Mouse (Mus musculus): ENCODE measurements around the gene Ptpro. TPM values are rescaled to one million over a fixed set of nuclear protein-coding genes. Genes with fewer than 3 reads are reported as not detected.
"Not testable (repeated sequence)": the region's sequence is repeated elsewhere in the genome, so short reads cannot be mapped to it uniquely, and the experiment has no call there.

The Ptpro gene
- polyA plus RNA-seq, 1 experiment from 2014 or later, result 0.45 TPM

DNA sequence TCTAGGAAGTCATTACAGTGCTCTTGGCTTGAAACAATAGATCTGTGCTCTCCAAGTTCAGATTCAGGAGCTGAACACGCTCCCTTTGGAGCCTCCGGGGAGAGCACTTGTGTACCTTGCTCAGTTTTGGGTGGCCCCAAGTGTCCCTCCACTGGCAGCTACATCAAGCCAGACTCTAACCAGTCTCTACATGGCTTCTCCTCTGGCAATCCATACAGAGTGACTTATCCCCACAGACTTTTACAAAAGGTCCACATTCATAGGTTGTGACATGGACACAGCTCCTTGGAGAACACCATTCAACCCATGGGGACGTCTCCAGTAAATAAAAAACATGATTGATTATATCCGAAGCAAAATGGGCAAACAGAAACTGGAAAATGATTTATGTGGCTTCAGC is 185.4 kb downstream of the Ptpro start:
- Histone ChIP-seq H3K27me3 (ENCODE audit: control insufficient read depth, insufficient read depth, low read length) (no peaks in the 10 kb centered on the region), H3K9me3 (ENCODE audit: control insufficient read depth, low read length) (no peaks in the 10 kb centered on the region), H3K9ac (ENCODE audit: low read length) (no peak overlapping the region), H3K27ac (replicated peaks; ENCODE audit: low read depth, low read length) (no peak overlapping the region), H3K4me3 (ENCODE audit: low read depth, low read length) (no peak overlapping the region), H3K4me2 (ENCODE audit: low read depth, severe bottlenecking) (no peak overlapping the region), H3K36me3 (ENCODE audit: control insufficient read depth, insufficient read depth, low read length) (no peaks in the 10 kb centered on the region), H3K4me1 (ENCODE audit: control insufficient read depth, insufficient read depth, low read length) (no peaks in the 10 kb centered on the region)
- DNase-seq (ENCODE audit: low spot score) (no peak), ATAC-seq (ENCODE audit: insufficient number of reproducible peaks, low FRiP score, low TSS enrichment, low read depth) (no peak)
- 76% methylated on average over 4 of the region's 4 CpGs for WGBS

DNA sequence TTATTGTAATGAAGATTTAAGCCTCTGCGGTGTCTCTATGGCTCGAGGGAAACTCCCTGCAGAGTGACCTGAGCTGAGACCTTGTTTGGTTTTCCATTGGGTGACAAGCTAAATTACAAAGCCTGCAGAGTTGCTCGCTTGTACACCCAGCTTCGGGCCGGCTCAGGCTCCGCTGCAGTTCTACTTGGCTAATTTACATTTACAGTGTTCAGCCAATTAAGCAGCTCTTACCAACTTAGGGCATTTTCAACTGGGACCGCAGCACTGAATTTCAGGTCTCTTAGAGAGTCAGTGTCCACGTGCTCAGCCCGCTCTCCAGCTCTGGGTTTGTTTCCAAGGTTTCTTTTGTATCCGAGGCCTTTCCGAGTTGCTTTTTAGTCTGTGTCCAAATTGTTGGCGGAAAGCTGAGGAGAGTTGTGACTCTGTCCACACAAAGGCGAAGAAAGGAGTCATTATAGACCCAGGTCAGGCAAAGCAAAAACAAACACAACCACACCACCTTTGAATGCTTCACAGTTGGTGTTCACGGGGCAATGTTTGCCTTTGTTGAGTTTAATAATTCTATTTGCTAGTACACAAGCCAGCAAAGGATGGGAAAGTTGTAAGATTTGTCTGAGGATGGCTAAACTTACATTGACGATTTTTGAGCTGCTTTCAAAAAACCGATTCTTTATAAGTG is 185.9 kb downstream of the Ptpro start:
- H3K27ac ChIP-seq (replicated peaks; ENCODE audit: low read depth, low read length), result no peak overlapping the region
- no peak overlapping the region for H3K4me3 ChIP-seq (ENCODE audit: low read depth, low read length)
- H3K9me3 ChIP-seq (ENCODE audit: control insufficient read depth, low read length), result no peaks in the 10 kb centered on the region
- no peak overlapping the region for H3K9ac ChIP-seq (ENCODE audit: low read length)
- DNase-seq (ENCODE audit: low spot score), result peak; percentile 25
- WGBS, result 56% methylated on average over 16 of the region's 16 CpGs
- no peaks in the 10 kb centered on the region for H3K4me1 ChIP-seq (ENCODE audit: control insufficient read depth, insufficient read depth, low read length)
- ATAC-seq (ENCODE audit: insufficient number of reproducible peaks, low FRiP score, low TSS enrichment, low read depth), result no peak
- no peaks in the 10 kb centered on the region for H3K27me3 ChIP-seq (ENCODE audit: control insufficient read depth, insufficient read depth, low read length)
- no peaks in the 10 kb centered on the region for H3K36me3 ChIP-seq (ENCODE audit: control insufficient read depth, insufficient read depth, low read length)
- no peak overlapping the region for H3K4me2 ChIP-seq (ENCODE audit: low read depth, severe bottlenecking)

DNA sequence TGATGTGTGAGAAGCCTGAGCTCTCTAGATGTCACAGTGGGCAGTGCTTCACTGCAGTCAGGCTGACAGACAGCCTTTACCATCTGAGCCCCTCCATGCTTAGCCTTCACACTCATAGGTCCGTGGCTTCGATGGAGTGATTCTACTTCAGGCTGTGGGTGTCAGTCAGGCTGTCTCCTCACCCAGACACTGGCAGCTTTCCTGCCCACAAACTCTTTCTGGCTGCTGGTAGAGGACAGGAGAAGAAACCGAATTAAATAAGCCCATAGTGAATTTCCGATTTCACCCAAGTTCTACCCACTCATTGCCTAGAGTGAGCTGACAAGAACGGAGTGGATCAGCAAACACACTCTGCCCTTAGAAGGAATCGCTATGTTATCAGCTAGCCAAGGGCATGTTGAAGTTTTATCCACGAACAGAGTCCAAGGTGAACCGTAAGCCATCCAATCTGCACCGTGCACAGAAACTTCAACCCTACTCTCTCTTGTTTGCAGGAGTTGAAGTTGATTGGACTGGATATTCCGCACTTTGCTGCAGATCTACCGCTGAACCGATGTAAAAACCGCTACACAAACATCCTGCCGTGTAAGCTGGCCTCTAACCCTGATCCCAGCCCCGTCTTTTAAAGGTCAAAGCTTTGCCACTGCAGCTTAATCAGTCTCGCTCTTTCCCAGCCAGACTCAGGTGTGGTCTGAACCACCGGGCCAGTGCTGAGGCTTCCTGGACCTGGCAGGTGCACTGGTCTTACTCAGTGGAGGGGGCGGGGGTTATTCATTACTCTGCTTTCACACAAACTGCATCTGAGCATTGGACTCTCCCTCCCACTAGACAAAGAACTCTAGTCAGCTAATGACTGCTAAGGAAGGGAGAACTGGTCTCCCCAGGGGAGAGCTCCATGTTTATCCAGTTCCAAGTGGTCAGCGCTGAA is 188.7 kb downstream of the Ptpro start:
- no peaks in the 10 kb centered on the region for H3K27me3 ChIP-seq (ENCODE audit: control insufficient read depth, insufficient read depth, low read length)
- no peak overlapping the region for H3K4me3 ChIP-seq (ENCODE audit: low read depth, low read length)
- ATAC-seq (ENCODE audit: insufficient number of reproducible peaks, low FRiP score, low TSS enrichment, low read depth) (no peak), DNase-seq (ENCODE audit: low spot score) (no peak)
- no peaks in the 10 kb centered on the region for H3K36me3 ChIP-seq (ENCODE audit: control insufficient read depth, insufficient read depth, low read length)
- no peaks in the 10 kb centered on the region for H3K4me1 ChIP-seq (ENCODE audit: control insufficient read depth, insufficient read depth, low read length)
- WGBS, result 83% methylated on average over 19 of the region's 19 CpGs
- no peak overlapping the region for H3K4me2 ChIP-seq (ENCODE audit: low read depth, severe bottlenecking)
- H3K27ac ChIP-seq (replicated peaks; ENCODE audit: low read depth, low read length), result no peak overlapping the region
- no peak overlapping the region for H3K9ac ChIP-seq (ENCODE audit: low read length)
- no peaks in the 10 kb centered on the region for H3K9me3 ChIP-seq (ENCODE audit: control insufficient read depth, low read length)

- Histone ChIP-seq H3K27ac (replicated peaks; ENCODE audit: low read depth, low read length) (no peak overlapping the region), H3K4me1 (ENCODE audit: control insufficient read depth, insufficient read depth, low read length) (no peaks in the 10 kb centered on the region), H3K4me3 (ENCODE audit: low read depth, low read length) (no peak overlapping the region), H3K36me3 (ENCODE audit: control insufficient read depth, insufficient read depth, low read length) (no peaks in the 10 kb centered on the region), H3K9ac (ENCODE audit: low read length) (no peak overlapping the region), H3K4me2 (ENCODE audit: low read depth, severe bottlenecking) (no peak overlapping the region), H3K9me3 (ENCODE audit: control insufficient read depth, low read length) (no peaks in the 10 kb centered on the region), H3K27me3 (ENCODE audit: control insufficient read depth, insufficient read depth, low read length) (no peaks in the 10 kb centered on the region)
- WGBS, result 89% methylated on average over 12 of the region's 12 CpGs
- ATAC-seq (ENCODE audit: insufficient number of reproducible peaks, low FRiP score, low TSS enrichment, low read depth) (no peak), DNase-seq (ENCODE audit: low spot score) (no peak)
These were observed 191.0 kb downstream of the Ptpro start for GRCm38 (mm10) chr6:137443089-137443488.

GRCm38 (mm10) chr6:137446116-137446515 is 194.0 kb downstream of the Ptpro start:
- DNase-seq (ENCODE audit: low spot score); ATAC-seq (ENCODE audit: insufficient number of reproducible peaks, low FRiP score, low TSS enrichment, low read depth): not testable (repeated sequence)
- WGBS, result 88% methylated on average over 6 of the region's 7 CpGs

DNA sequence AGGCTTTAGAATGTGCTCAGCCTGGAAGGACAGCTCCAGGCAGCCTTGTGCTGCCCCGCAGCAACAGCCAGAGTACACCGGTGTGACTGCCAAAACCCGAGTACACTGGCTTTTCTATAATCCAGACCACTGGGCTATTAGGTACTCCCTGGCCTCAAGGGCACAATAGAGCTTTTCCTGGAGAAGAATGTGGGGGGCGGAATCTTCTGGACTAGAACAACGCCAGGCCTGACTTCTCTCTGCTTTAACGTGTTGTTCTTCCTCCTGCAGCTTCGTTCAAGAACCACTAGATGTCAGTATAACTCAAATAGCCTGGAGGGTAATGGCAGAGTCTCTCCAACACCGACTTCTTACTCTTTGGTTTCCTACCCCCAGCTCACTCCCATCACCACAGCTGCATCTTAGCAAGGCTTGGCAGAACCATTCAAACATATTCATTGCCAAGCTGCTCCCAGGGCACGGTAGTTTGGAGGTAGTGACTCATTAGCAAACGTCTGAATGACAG is 203.5 kb downstream of the Ptpro start:
- H3K4me3 ChIP-seq (ENCODE audit: low read depth, low read length), result no peak overlapping the region
- H3K27ac ChIP-seq (replicated peaks; ENCODE audit: low read depth, low read length), result no peak overlapping the region
- DNase-seq (ENCODE audit: low spot score) (peak; percentile 41), ATAC-seq (ENCODE audit: insufficient number of reproducible peaks, low FRiP score, low TSS enrichment, low read depth) (peak; percentile 73)
- no peaks in the 10 kb centered on the region for H3K4me1 ChIP-seq (ENCODE audit: control insufficient read depth, insufficient read depth, low read length)
- no peaks in the 10 kb centered on the region for H3K36me3 ChIP-seq (ENCODE audit: control insufficient read depth, insufficient read depth, low read length)
- H3K27me3 ChIP-seq (ENCODE audit: control insufficient read depth, insufficient read depth, low read length), result no peaks in the 10 kb centered on the region
- H3K4me2 ChIP-seq (ENCODE audit: low read depth, severe bottlenecking), result no peak overlapping the region
- H3K9ac ChIP-seq (ENCODE audit: low read length), result 0 out of 2 replicates have a peak overlapping the region, but pooled peaks have one; percentile 19
- H3K9me3 ChIP-seq (ENCODE audit: control insufficient read depth, low read length), result no peaks in the 10 kb centered on the region
- WGBS, result 15% methylated on average over 10 of the region's 10 CpGs

More at GRCm38 (mm10) chr6:137446116-137446515, 194.0 kb downstream of the Ptpro start:
- H3K4me2 ChIP-seq (ENCODE audit: low read depth, severe bottlenecking); H3K36me3 ChIP-seq (ENCODE audit: control insufficient read depth, insufficient read depth, low read length); H3K4me3 ChIP-seq (ENCODE audit: low read depth, low read length); H3K27ac ChIP-seq (replicated peaks; ENCODE audit: low read depth, low read length); H3K9ac ChIP-seq (ENCODE audit: low read length); H3K27me3 ChIP-seq (ENCODE audit: control insufficient read depth, insufficient read depth, low read length); H3K9me3 ChIP-seq (ENCODE audit: control insufficient read depth, low read length); H3K4me1 ChIP-seq (ENCODE audit: control insufficient read depth, insufficient read depth, low read length): not testable (repeated sequence)

DNA sequence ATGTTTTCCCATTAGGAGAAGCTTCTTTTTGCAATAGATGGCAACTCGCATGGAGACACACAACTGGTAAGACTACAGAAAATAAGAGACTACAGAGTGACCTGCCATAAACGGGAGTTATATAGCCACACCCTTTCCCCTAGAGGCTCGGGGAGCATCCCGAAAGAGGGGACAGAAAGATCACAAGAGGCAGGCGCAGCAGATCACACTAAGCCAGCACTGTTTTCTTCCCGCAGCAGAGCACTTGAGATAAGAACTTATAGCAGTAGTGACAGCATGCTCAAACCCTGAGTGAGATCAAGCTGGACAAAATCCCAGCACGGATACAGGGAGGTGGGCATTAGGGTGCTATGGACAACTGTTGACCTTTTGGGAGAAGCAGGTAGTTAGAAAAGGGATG is 203.9 kb downstream of the Ptpro start:
- no peak overlapping the region for H3K4me3 ChIP-seq (ENCODE audit: low read depth, low read length)
- H3K9ac ChIP-seq (ENCODE audit: low read length), result no peak overlapping the region
- H3K9me3 ChIP-seq (ENCODE audit: control insufficient read depth, low read length), result no peaks in the 10 kb centered on the region
- no peaks in the 10 kb centered on the region for H3K27me3 ChIP-seq (ENCODE audit: control insufficient read depth, insufficient read depth, low read length)
- H3K4me1 ChIP-seq (ENCODE audit: control insufficient read depth, insufficient read depth, low read length), result no peaks in the 10 kb centered on the region
- ATAC-seq (ENCODE audit: insufficient number of reproducible peaks, low FRiP score, low TSS enrichment, low read depth) (no peak), DNase-seq (ENCODE audit: low spot score) (no peak)
- WGBS, result 66% methylated on average over 7 of the region's 7 CpGs
- H3K4me2 ChIP-seq (ENCODE audit: low read depth, severe bottlenecking), result no peak overlapping the region
- H3K36me3 ChIP-seq (ENCODE audit: control insufficient read depth, insufficient read depth, low read length), result no peaks in the 10 kb centered on the region
- H3K27ac ChIP-seq (replicated peaks; ENCODE audit: low read depth, low read length), result no peak overlapping the region

GRCm38 (mm10) chr6:137457210-137457609 is 205.1 kb downstream of the Ptpro start:
- H3K9ac ChIP-seq (ENCODE audit: low read length), result no peak overlapping the region
- DNase-seq (ENCODE audit: low spot score) (no peak), ATAC-seq (ENCODE audit: insufficient number of reproducible peaks, low FRiP score, low TSS enrichment, low read depth) (no peak)
- no peaks in the 10 kb centered on the region for H3K27me3 ChIP-seq (ENCODE audit: control insufficient read depth, insufficient read depth, low read length)
- H3K4me2 ChIP-seq (ENCODE audit: low read depth, severe bottlenecking), result no peak overlapping the region
- no peaks in the 10 kb centered on the region for H3K36me3 ChIP-seq (ENCODE audit: control insufficient read depth, insufficient read depth, low read length)
- H3K9me3 ChIP-seq (ENCODE audit: control insufficient read depth, low read length), result no peaks in the 10 kb centered on the region
- no peak overlapping the region for H3K27ac ChIP-seq (replicated peaks; ENCODE audit: low read depth, low read length)
- no peaks in the 10 kb centered on the region for H3K4me1 ChIP-seq (ENCODE audit: control insufficient read depth, insufficient read depth, low read length)
- 72% methylated on average over 7 of the region's 7 CpGs for WGBS
- H3K4me3 ChIP-seq (ENCODE audit: low read depth, low read length), result no peak overlapping the region

Data from limb, embryonic 11.5 days (tissue).